Mouse (Mus musculus) gastrocnemius, adult 8-10 months (tissue): ENCODE measurements at regions not wholly inside any gene's neighbourhood (a gene's known extent, or its start where the extent isn't known, plus 50 kb on each side); places are given as distances from the start of the nearest gene placed in this dataset.

Source experiments
- DNase-seq, 2 experiments: peaks; one replicate each; pipeline ENCODE4 v3.0.0; 2022; ENCODE audit warnings: low spot score in 2 of 2

- DNase-seq, result no peak
Observed at GRCm38 (mm10) chr15:61599734-61600133, 676.9 kb upstream of the A1bg start.

- no peak for DNase-seq
Observed at GRCm38 (mm10) chr15:61596318-61596717, 673.5 kb upstream of the A1bg start.

- DNase-seq, result no peak
Observed at GRCm38 (mm10) chr15:61588956-61589355, 666.1 kb upstream of the A1bg start.

GRCm38 (mm10) chr15:61582335-61582734 is 659.5 kb upstream of the A1bg start:
- no peak for DNase-seq

GRCm38 (mm10) chr15:61563347-61563746 is 640.5 kb upstream of the A1bg start:
- DNase-seq, result no peak

- DNase-seq, result no peak
Observed at GRCm38 (mm10) chr15:61562252-61562651, 639.4 kb upstream of the A1bg start.

- no peak for DNase-seq
Observed at GRCm38 (mm10) chr15:61553908-61554307, 631.1 kb upstream of the A1bg start.

- DNase-seq, result no peak
Observed at GRCm38 (mm10) chr15:61553081-61553680, 630.4 kb upstream of the A1bg start.

- DNase-seq, result no peak
Observed at GRCm38 (mm10) chr15:61551206-61551605, 628.4 kb upstream of the A1bg start.

- no peak for DNase-seq
Observed at GRCm38 (mm10) chr15:61548400-61548799, 625.6 kb upstream of the A1bg start.

GRCm38 (mm10) chr15:61546608-61547007 is 623.8 kb upstream of the A1bg start:
- no peak for DNase-seq

GRCm38 (mm10) chr15:61544074-61544473 is 621.3 kb upstream of the A1bg start:
- no peak for DNase-seq

GRCm38 (mm10) chr15:61541643-61542042 is 618.8 kb upstream of the A1bg start:
- no peak for DNase-seq

GRCm38 (mm10) chr15:61540753-61541421 is 618.1 kb upstream of the A1bg start:
- DNase-seq, result no peak

GRCm38 (mm10) chr15:61538930-61539329 is 616.1 kb upstream of the A1bg start:
- no peak for DNase-seq

- DNase-seq, result no peak
Observed at GRCm38 (mm10) chr15:61538169-61538755, 615.5 kb upstream of the A1bg start.

- no peak for DNase-seq
Observed at GRCm38 (mm10) chr15:61536332-61536716, 613.5 kb upstream of the A1bg start.

GRCm38 (mm10) chr15:61535644-61536331 is 613.0 kb upstream of the A1bg start:
- DNase-seq, result no peak

- DNase-seq, result no peak
Observed at GRCm38 (mm10) chr15:61535180-61535579, 612.4 kb upstream of the A1bg start.

- no peak for DNase-seq
Observed at GRCm38 (mm10) chr15:61532808-61533207, 610.0 kb upstream of the A1bg start.

GRCm38 (mm10) chr15:61532040-61532439 is 609.2 kb upstream of the A1bg start:
- no peak for DNase-seq

GRCm38 (mm10) chr15:61523036-61523435 is 600.2 kb upstream of the A1bg start:
- no peak for DNase-seq
